Mouse (Mus musculus): Measurements from ENCODE around the gene Tmem251. TPM values are rescaled to one million over a fixed set of nuclear protein-coding genes. Genes with fewer than 3 reads are reported as not detected.

The Tmem251 gene
- polyA plus RNA-seq, 2 experiments: 2.0 to 6.7 TPM

DNA sequence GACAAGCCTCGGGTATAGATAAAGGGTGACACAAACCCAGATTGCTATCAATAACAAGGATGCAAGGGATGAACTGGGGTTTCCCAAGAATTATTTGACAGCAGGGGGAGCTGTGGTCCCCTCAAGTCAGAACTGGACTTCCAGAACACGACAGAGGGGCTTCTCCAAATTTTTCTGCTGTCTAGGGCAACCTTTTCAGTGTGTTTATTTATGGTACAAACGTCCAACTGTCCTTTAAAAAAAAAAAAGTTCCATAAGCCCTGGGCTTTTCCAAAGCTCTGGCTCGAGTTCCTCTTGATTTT, 40.5 kb upstream of the Tmem251 start:
- no peak for DNase-seq (ENCODE audit: low read depth in 3 of 3, low spot score in 3 of 3)
- Histone ChIP-seq H3K27ac (no peak overlapping the region), H3K4me3 (ENCODE audit: insufficient read depth in 1 of 2, low read depth in 2 of 2, low read length in 2 of 2) (no peak overlapping the region), H3K27me3 (ENCODE audit: control insufficient read depth, insufficient read depth, low read length) (no peaks in the 10 kb centered on the region; the same call in 1 of the 2 replicates), H3K36me3 (replicated peaks; ENCODE audit: control insufficient read depth, insufficient read depth, low read depth) (no peaks in the 10 kb centered on the region), H3K9me3 (ENCODE audit: control insufficient read depth, low read length) (no peaks in the 10 kb centered on the region), H3K4me2 (ENCODE audit: low read depth) (peak overlapping the region; percentile 94), H3K4me1 (replicated peaks; ENCODE audit: control insufficient read depth in 2 of 2, insufficient read depth in 2 of 2, low read length in 1 of 2) (peaks cover 0 to 28% of the 10 kb centered on the region in 2 experiments; a peak in 3 of 4 replicates), H3K9ac (replicated peaks) (no peak overlapping the region)
- ATAC-seq (ENCODE audit: insufficient read depth): no peak
- TF ChIP-seq CTCF (IDR thresholded peaks at IDR 0.05; ENCODE audit: low read depth): peak; percentile 5; the same call in 1 of the 2 replicates
- TF ChIP-seq EP300 (IDR thresholded peaks at IDR 0.05; ENCODE audit: low read depth): no peak
- WGBS (ENCODE audit: insufficient replicate concordance): 8% methylated on average over 4 of the region's 4 CpGs

- Histone ChIP-seq H3K27ac (no peak overlapping the region), H3K4me2 (ENCODE audit: low read depth) (peak overlapping the region; percentile 94), H3K9me3 (ENCODE audit: control insufficient read depth, low read length) (no peaks in the 10 kb centered on the region), H3K36me3 (replicated peaks; ENCODE audit: control insufficient read depth, insufficient read depth, low read depth) (no peaks in the 10 kb centered on the region), H3K27me3 (ENCODE audit: control insufficient read depth, insufficient read depth, low read length) (no peaks in the 10 kb centered on the region; the same call in 1 of the 2 replicates), H3K4me1 (replicated peaks; ENCODE audit: control insufficient read depth in 2 of 2, insufficient read depth in 2 of 2, low read length in 1 of 2) (peaks cover 0 to 24% of the 10 kb centered on the region in 2 experiments; a peak in 3 of 4 replicates), H3K9ac (replicated peaks) (no peak overlapping the region), H3K4me3 (ENCODE audit: insufficient read depth in 1 of 2, low read depth in 2 of 2, low read length in 2 of 2) (no peak overlapping the region; a peak in 1 of 4 replicates)
- WGBS (ENCODE audit: insufficient replicate concordance): 49% methylated on average over 6 of the region's 6 CpGs
- no peak for DNase-seq (ENCODE audit: low read depth in 3 of 3, low spot score in 3 of 3)
- TF ChIP-seq EP300 (IDR thresholded peaks at IDR 0.05; ENCODE audit: low read depth) (no peak), CTCF (IDR thresholded peaks at IDR 0.05; ENCODE audit: low read depth) (no peak)
- no peak for ATAC-seq (ENCODE audit: insufficient read depth)
Observed at GRCm38 (mm10) chr12:102703441-102703840, 40.1 kb upstream of the Tmem251 start.

- Histone ChIP-seq H3K4me1 (replicated peaks; ENCODE audit: control insufficient read depth in 2 of 2, insufficient read depth in 2 of 2, low read length in 1 of 2) (peaks cover 0 to 20% of the 10 kb centered on the region in 2 experiments; a peak in 3 of 4 replicates), H3K27me3 (ENCODE audit: control insufficient read depth, insufficient read depth, low read length) (no peaks in the 10 kb centered on the region; the same call in 1 of the 2 replicates), H3K36me3 (replicated peaks; ENCODE audit: control insufficient read depth, insufficient read depth, low read depth) (no peaks in the 10 kb centered on the region), H3K4me2 (ENCODE audit: low read depth) (peak overlapping the region; percentile 94), H3K27ac (no peak overlapping the region), H3K9ac (replicated peaks) (peak overlapping the region; percentile 66), H3K9me3 (ENCODE audit: control insufficient read depth, low read length) (no peaks in the 10 kb centered on the region), H3K4me3 (ENCODE audit: insufficient read depth in 1 of 2, low read depth in 2 of 2, low read length in 2 of 2) (peak overlapping the region; percentile 78 to 81)
- WGBS (ENCODE audit: insufficient replicate concordance): 15% methylated on average over 17 of the region's 17 CpGs
- TF ChIP-seq CTCF (IDR thresholded peaks at IDR 0.05; ENCODE audit: low read depth) (no peak), EP300 (IDR thresholded peaks at IDR 0.05; ENCODE audit: low read depth) (no peak)
- ATAC-seq (ENCODE audit: insufficient read depth) (no peak), DNase-seq (ENCODE audit: low read depth in 3 of 3, low spot score in 3 of 3) (peak in 1 of 3 experiments; percentile 24)
Observed at GRCm38 (mm10) chr12:102703921-102704408, 39.6 kb upstream of the Tmem251 start.

DNA sequence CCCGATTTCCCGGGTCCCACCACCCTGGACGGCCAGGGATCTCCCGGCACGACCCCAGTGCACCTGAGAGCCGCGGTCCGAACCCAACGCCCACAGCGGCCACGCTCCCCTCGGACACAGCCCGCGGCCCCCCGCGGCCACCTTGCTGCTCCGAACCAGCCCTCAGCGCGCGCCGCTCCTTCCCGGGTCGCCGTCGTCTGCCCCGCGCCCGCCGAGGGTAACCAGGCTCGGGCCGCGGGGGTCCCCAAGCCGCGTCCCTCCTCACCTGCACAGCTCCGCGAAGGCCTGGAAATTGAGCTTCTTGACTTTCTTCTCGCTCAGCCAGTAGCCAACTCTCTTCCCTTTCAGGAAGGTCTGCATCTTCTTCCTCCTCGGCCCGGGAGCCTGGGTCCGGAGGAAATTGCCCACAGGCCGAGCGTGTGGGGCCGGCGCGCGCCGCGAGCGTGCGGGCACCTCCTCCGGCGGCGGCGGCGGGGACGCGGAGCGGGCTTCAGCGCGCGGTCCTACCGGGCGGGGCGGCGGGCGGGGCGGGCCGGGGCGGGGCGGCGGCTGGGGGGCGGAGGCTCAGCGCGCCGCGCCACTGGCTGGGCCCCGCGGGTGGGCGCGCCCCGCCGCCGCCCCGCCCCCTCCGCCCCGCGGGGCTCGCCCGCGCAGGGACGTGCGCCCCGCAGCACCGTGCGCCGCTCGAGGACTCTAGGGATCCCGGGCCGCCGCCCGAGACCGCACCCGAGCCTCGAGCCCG, 38.9 kb upstream of the Tmem251 start, which contains the start of gene Itpk1:
TSS of gene Itpk1 (minus strand) at position 474 of the 742 bp plus-strand sequence.
- Histone ChIP-seq H3K9me3 (ENCODE audit: control insufficient read depth, low read length) (no peaks in the 10 kb centered on the region), H3K9ac (replicated peaks) (peak within 1 kb of the TSS; percentile 74), H3K4me1 (replicated peaks; ENCODE audit: control insufficient read depth in 2 of 2, insufficient read depth in 2 of 2, low read length in 1 of 2) (peaks cover 0 to 15% of the 10 kb centered on the region in 2 experiments; a peak in 3 of 4 replicates), H3K36me3 (replicated peaks; ENCODE audit: control insufficient read depth, insufficient read depth, low read depth) (no peaks in the 10 kb centered on the region), H3K27me3 (ENCODE audit: control insufficient read depth, insufficient read depth, low read length) (no peaks in the 10 kb centered on the region; the same call in 1 of the 2 replicates), H3K4me2 (ENCODE audit: low read depth) (peak within 1 kb of the TSS; percentile 94), H3K4me3 (ENCODE audit: insufficient read depth in 1 of 2, low read depth in 2 of 2, low read length in 2 of 2) (peak within 1 kb of the TSS; percentile 78 to 81), H3K27ac (peak within 1 kb of the TSS; percentile 44; the same call in 1 of the 2 replicates)
- DNase-seq (ENCODE audit: low read depth in 3 of 3, low spot score in 3 of 3) (peak; percentile 38 to 55 (median 55)), ATAC-seq (ENCODE audit: insufficient read depth) (peak; percentile 94)
- TF ChIP-seq CTCF (IDR thresholded peaks at IDR 0.05; ENCODE audit: low read depth): no peak
- no peak for TF ChIP-seq EP300 (IDR thresholded peaks at IDR 0.05; ENCODE audit: low read depth)
- WGBS (ENCODE audit: insufficient replicate concordance): under 1% methylated on average over 81 of the region's 105 CpGs
